8 mouse cellular contexts compared by ENCODE assay signal in genomic region chr2:76070432-76071306, GRCm38 (mm10).
DNase-seq lines count a peak whose midpoint lies in the region; ATAC-seq and TF ChIP-seq lines count a peak whose summit lies in the region.

No protein-coding gene starts in this region.

- 4% methylated on average over 19 of the region's 19 CpGs for WGBS in forebrain, embryonic 10.5 days
- 3% methylated on average over 19 of the region's 19 CpGs for WGBS in heart, embryonic 16.5 days
- 1% methylated on average over 19 of the region's 19 CpGs for WGBS in liver, embryonic 14.5 days (ENCODE audit: insufficient replicate concordance)

- H3K9me3 ChIP-seq in E14TG2a.4 (ENCODE audit: low read length), result no peaks in the 10 kb centered on the region
- H3K9me3 ChIP-seq in forebrain, embryonic 10.5 days, result no peaks in the 10 kb centered on the region
- no peaks in the 10 kb centered on the region for H3K9me3 ChIP-seq in heart, embryonic 16.5 days (replicated peaks; ENCODE audit: control insufficient read depth, low read length)
- H3K9me3 ChIP-seq in liver, embryonic 14.5 days (ENCODE audit: control insufficient read depth, low read length), result no peaks in the 10 kb centered on the region

- peak overlapping the region; percentile 69 for H3K4me3 ChIP-seq in E14TG2a.4 (replicated peaks; ENCODE audit: low read length)
- H3K4me3 ChIP-seq in forebrain, embryonic 10.5 days, result peak overlapping the region; percentile 53
- H3K4me3 ChIP-seq in heart, embryonic 16.5 days (ENCODE audit: low read length), result peak overlapping the region; percentile 59
- H3K4me3 ChIP-seq in liver, embryonic 14.5 days (ENCODE audit: insufficient read depth in 1 of 2, low read depth in 2 of 2, low read length in 2 of 2), result peak overlapping the region; percentile 11 to 28; a peak in 3 of 4 replicates

- peak overlapping the region; percentile 90 for H3K27ac ChIP-seq in forebrain, embryonic 10.5 days
- H3K27ac ChIP-seq in heart, embryonic 16.5 days (ENCODE audit: low read length), result peak overlapping the region; percentile 79
- H3K27ac ChIP-seq in liver, embryonic 14.5 days, result no peak overlapping the region

- H3K27me3 ChIP-seq in E14TG2a.4 (ENCODE audit: insufficient read depth, low read length), result no peaks in the 10 kb centered on the region
- H3K27me3 ChIP-seq in forebrain, embryonic 10.5 days (ENCODE audit: poor library complexity, severe bottlenecking), result no peaks in the 10 kb centered on the region
- H3K27me3 ChIP-seq in heart, embryonic 16.5 days (ENCODE audit: control insufficient read depth, insufficient read depth, low read length), result no peaks in the 10 kb centered on the region
- no peaks in the 10 kb centered on the region for H3K27me3 ChIP-seq in liver, embryonic 14.5 days (ENCODE audit: control insufficient read depth, insufficient read depth, low read length)

- peaks cover 17% of the 10 kb centered on the region for H3K4me1 ChIP-seq in E14TG2a.4 (replicated peaks; ENCODE audit: low read depth, low read length)
- H3K4me1 ChIP-seq in forebrain, embryonic 10.5 days, result peaks cover 13% of the 10 kb centered on the region
- peaks cover 7% of the 10 kb centered on the region; the same call in 1 of the 2 replicates for H3K4me1 ChIP-seq in heart, embryonic 16.5 days (ENCODE audit: control insufficient read depth, insufficient read depth, low read length)
- H3K4me1 ChIP-seq in liver, embryonic 14.5 days (replicated peaks; ENCODE audit: control insufficient read depth in 2 of 2, insufficient read depth in 2 of 2, low read length in 1 of 2), result no peaks in the 10 kb centered on the region

- H3K9ac ChIP-seq in heart, embryonic 16.5 days (ENCODE audit: low read length), result peak overlapping the region; percentile 62
- H3K9ac ChIP-seq in liver, embryonic 14.5 days (replicated peaks), result no peak overlapping the region

- peak overlapping the region; percentile 67 for H3K4me2 ChIP-seq in heart, embryonic 16.5 days (ENCODE audit: low read depth, low read length)
- H3K4me2 ChIP-seq in liver, embryonic 14.5 days (ENCODE audit: low read depth), result peak overlapping the region; percentile 57

- DNase-seq in brain, embryonic 14.5 days (ENCODE audit: low read depth), result peak; percentile 95
- DNase-seq in forebrain, embryonic 10.5 days (ENCODE audit: extremely low spot score, low spot score), result peak; percentile 86
- peak; percentile 76 to 83 for DNase-seq in kidney, postnatal 25 days
- peak; percentile 15 to 32 (median 17) for DNase-seq in liver, embryonic 14.5 days (ENCODE audit: low read depth in 3 of 3, low spot score in 3 of 3)
- peak; percentile 84 for DNase-seq in neural tube, embryonic 10.5 days (ENCODE audit: extremely low spot score, low spot score)
- peak; percentile 35 for DNase-seq in thymus, postnatal 0 days (ENCODE audit: low spot score)

- no peak for TF ChIP-seq POLR2A in brain, embryonic 14.5 days (IDR thresholded peaks at IDR 0.05; ENCODE audit: borderline replicate concordance, extremely low read depth, insufficient read depth, insufficient read length, poor library complexity, severe bottlenecking)

- no peaks in the 10 kb centered on the region for H3K36me3 ChIP-seq in E14TG2a.4 (ENCODE audit: insufficient read depth, low read length)
- H3K36me3 ChIP-seq in forebrain, embryonic 10.5 days (replicated peaks), result no peaks in the 10 kb centered on the region
- H3K36me3 ChIP-seq in heart, embryonic 16.5 days (ENCODE audit: control insufficient read depth, insufficient read depth), result no peaks in the 10 kb centered on the region
- no peaks in the 10 kb centered on the region for H3K36me3 ChIP-seq in liver, embryonic 14.5 days (replicated peaks; ENCODE audit: control insufficient read depth, insufficient read depth, low read depth)

- ATAC-seq in heart, embryonic 16.5 days (replicated peaks; ENCODE audit: extremely low read depth, insufficient read depth, low FRiP score), result peak; percentile 92
- ATAC-seq in liver, embryonic 14.5 days (ENCODE audit: insufficient read depth), result peak; percentile 63; the same call in 1 of the 2 replicates

- TF ChIP-seq CTCF in E14TG2a.4 (conservative IDR thresholded peaks at IDR 0.05; ENCODE audit: low read length), result peak; percentile 39
- TF ChIP-seq CTCF in brain, embryonic 14.5 days (IDR thresholded peaks at IDR 0.05; ENCODE audit: borderline replicate concordance, extremely low read depth, insufficient read depth, insufficient read length), result peak; percentile 71
- TF ChIP-seq CTCF in liver, embryonic 14.5 days (IDR thresholded peaks at IDR 0.05; ENCODE audit: low read depth), result peak; percentile 48

- no peak for TF ChIP-seq EP300 in liver, embryonic 14.5 days (IDR thresholded peaks at IDR 0.05; ENCODE audit: low read depth)

Comparison
In these comparisons a context has a peak if more than half of its experiments do, and no peak if none do; other contexts are left out.
1. DNase-seq: peak in every context shown above with its lines; median percentile 95 in brain, embryonic 14.5 days; 86 in forebrain, embryonic 10.5 days; 84 in neural tube, embryonic 10.5 days; 80 in kidney, postnatal 25 days; 35 in thymus, postnatal 0 days; 17 in liver, embryonic 14.5 days.